Mouse (Mus musculus) kidney, embryonic 15.5 days (tissue): ENCODE measurements around the gene Soga1. TPM values are rescaled to one million over a fixed set of nuclear protein-coding genes. Genes with fewer than 3 reads are reported as not detected.

Experiments used
- ATAC-seq: fragments of 200-750 bp; cut with Nextera tagmentation; replicated peaks from 2 replicates; pipeline ENCODE4 v1.8.0; 2017; ENCODE audit warnings: moderate TSS enrichment; ENCODE audit not compliant: low FRiP score
- H3K27ac ChIP-seq: fragments of 300-500 bp; sonication (generic); 2 replicates; pipeline ENCODE4 v1.5.1; 2015; ENCODE audit warnings: mild to moderate bottlenecking, inconsistent platforms
- H3K27me3 ChIP-seq: fragments of 300-500 bp; sonication (generic); 2 replicates; pipeline ENCODE4 v1.6.1; 2015; ENCODE audit warnings: inconsistent platforms
- H3K36me3 ChIP-seq: fragments of 300-500 bp; sonication (generic); 2 replicates; pipeline ENCODE4 v1.6.1; 2015; ENCODE audit warnings: inconsistent platforms
- H3K4me1 ChIP-seq: fragments of 300-500 bp; sonication (generic); 2 replicates; pipeline ENCODE4 v1.6.1; 2015; ENCODE audit warnings: inconsistent platforms
- H3K4me2 ChIP-seq: fragments of 300-500 bp; sonication (generic); 2 replicates; pipeline ENCODE4 v1.6.1; 2015; ENCODE audit warnings: moderate library complexity, mild to moderate bottlenecking, inconsistent platforms
- H3K4me3 ChIP-seq: fragments of 300-500 bp; sonication (generic); replicated peaks from 2 replicates; pipeline ENCODE4 v1.5.1; 2015; ENCODE audit warnings: mild to moderate bottlenecking, inconsistent platforms
- H3K9ac ChIP-seq: fragments of 300-500 bp; sonication (generic); 2 replicates; pipeline ENCODE4 v1.6.1; 2015; ENCODE audit warnings: mild to moderate bottlenecking, inconsistent platforms
- H3K9me3 ChIP-seq: fragments of 300-500 bp; sonication (generic); replicated peaks from 2 replicates; pipeline ENCODE4 v1.6.1; 2016; ENCODE audit warnings: inconsistent platforms
- WGBS: fragments of 180-500 bp; shearing (Covaris S2); methylation state at CpG from one replicate; pipeline ENCODE4 v1.1.7; 2015; ENCODE audit warnings: mixed read lengths; 5-methylcytosine and 5-hydroxymethylcytosine counted together
- polyA plus RNA-seq: library from polyadenylated mRNA; unstranded; fragments of >200 nt; fragmentation: Nextera tagmentation; extraction: Ambion mirVana; gene quantifications from 2 replicates; pipeline ENCODE4 v1.2.1, GENCODE M21; 2015

Gene Soga1
- polyA plus RNA-seq, 1 experiment from 2014 or later, result 4.2 TPM

DNA sequence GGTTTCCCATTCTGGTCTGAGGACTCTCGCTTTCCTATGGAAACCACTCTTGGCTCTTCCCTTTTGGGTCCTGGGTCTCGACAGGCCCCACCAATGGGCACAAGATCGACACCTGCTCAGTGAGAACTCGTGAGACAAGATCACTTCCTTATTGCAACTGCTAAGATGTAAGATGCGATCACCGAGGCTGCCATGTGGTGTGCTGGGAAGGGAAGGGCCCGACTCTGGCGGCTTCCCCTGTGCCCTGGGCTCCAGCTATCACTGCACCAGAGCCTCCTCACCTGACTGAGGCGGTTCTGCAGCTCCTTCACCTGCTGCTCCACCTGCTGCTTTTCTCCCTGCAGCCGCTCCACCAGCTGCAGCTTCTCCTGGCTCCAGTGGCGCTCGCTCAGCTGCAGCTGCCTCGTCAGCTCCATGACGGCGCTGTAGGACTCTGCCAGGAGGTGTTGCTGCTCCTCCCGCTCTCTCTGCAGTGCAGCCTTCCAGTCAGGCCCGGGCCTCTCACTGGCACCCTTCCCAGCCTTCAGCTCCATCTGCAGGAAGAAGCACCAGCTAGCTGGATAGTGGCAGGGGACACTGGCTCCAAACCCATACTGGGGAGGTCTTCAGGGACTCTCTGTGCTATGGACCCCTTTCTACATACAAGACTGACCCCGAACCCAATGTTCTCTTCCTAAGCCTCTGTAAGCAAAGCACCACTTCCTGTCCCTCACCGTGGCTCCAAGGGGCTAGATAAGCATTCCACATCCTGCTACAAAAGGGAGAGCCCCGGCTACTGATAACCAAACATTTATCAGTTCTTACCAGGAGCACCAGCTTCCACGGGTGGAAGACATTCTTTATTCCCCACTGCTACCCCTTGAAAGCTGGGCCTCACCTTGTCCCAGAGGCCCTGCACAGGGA is 51.7 kb downstream of the Soga1 start:
- 89% methylated on average over 21 of the region's 21 CpGs for WGBS
- H3K9me3 ChIP-seq, result peaks cover 10% of the 10 kb centered on the region; the same call in 1 of the 2 replicates
- no peak overlapping the region for H3K9ac ChIP-seq
- no peak overlapping the region for H3K27ac ChIP-seq
- H3K27me3 ChIP-seq, result no peaks in the 10 kb centered on the region
- H3K36me3 ChIP-seq, result peaks cover 97% of the 10 kb centered on the region
- no peak overlapping the region for H3K4me3 ChIP-seq
- no peak overlapping the region for H3K4me2 ChIP-seq
- no peaks in the 10 kb centered on the region for H3K4me1 ChIP-seq
- 0 out of 2 replicates have a peak, but pooled peaks have one; percentile 41 for ATAC-seq

- 94% methylated on average over 16 of the region's 16 CpGs for WGBS
- no peak overlapping the region for H3K9ac ChIP-seq
- no peak overlapping the region for H3K27ac ChIP-seq
- no peak overlapping the region for H3K4me2 ChIP-seq
- no peaks in the 10 kb centered on the region for H3K27me3 ChIP-seq
- H3K9me3 ChIP-seq, result peaks cover 7% of the 10 kb centered on the region; the same call in 1 of the 2 replicates
- no peak overlapping the region for H3K4me3 ChIP-seq
- no peak for ATAC-seq
- peaks cover 100% of the 10 kb centered on the region for H3K36me3 ChIP-seq
- no peaks in the 10 kb centered on the region for H3K4me1 ChIP-seq
Observed at GRCm38 (mm10) chr2:157021156-157021555, 57.9 kb downstream of the Soga1 start.

GRCm38 (mm10) chr2:157019228-157019627 is 59.8 kb downstream of the Soga1 start:
- Histone ChIP-seq H3K27me3 (no peaks in the 10 kb centered on the region), H3K36me3 (peaks cover 100% of the 10 kb centered on the region), H3K9ac (no peak overlapping the region), H3K4me2 (no peak overlapping the region), H3K4me3 (no peak overlapping the region), H3K27ac (no peak overlapping the region), H3K9me3 (no peaks in the 10 kb centered on the region), H3K4me1 (no peaks in the 10 kb centered on the region)
- ATAC-seq, result no peak
- WGBS, result 95% methylated on average over 4 of the region's 4 CpGs

GRCm38 (mm10) chr2:157016529-157017270 is 62.4 kb downstream of the Soga1 start:
- ATAC-seq, result no peak
- Histone ChIP-seq H3K9me3 (no peaks in the 10 kb centered on the region), H3K4me2 (no peak overlapping the region), H3K36me3 (peaks cover 87% of the 10 kb centered on the region), H3K4me1 (0 out of 2 replicates have a peak, but pooled peaks cover 2% of the 10 kb centered on the region), H3K9ac (no peak overlapping the region), H3K27ac (no peak overlapping the region), H3K4me3 (no peak overlapping the region), H3K27me3 (no peaks in the 10 kb centered on the region)
- 83% methylated on average over 18 of the region's 18 CpGs for WGBS

DNA sequence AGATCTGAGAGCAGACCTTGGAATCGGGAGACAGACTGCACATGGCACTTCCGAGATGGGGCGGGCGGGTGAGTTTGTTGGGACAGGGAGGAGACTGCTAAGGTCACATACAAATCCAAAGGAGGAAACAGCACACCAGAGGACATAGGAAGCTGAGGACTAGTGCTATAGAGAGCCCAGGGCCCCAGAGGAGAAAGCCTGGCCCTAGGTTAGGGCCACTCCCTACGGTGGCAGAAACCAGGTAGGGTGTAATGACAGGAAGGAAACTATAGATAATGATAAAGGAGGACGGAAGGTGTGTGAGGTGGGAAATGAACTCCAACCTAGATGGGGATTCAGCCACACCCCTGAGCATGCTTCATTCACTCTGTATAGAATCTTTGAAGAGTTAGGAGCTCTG is 66.7 kb downstream of the Soga1 start:
- Histone ChIP-seq H3K36me3 (peaks cover 43% of the 10 kb centered on the region), H3K4me2 (no peak overlapping the region), H3K9ac (no peak overlapping the region), H3K4me1 (peaks cover 20% of the 10 kb centered on the region), H3K4me3 (no peak overlapping the region), H3K27me3 (no peaks in the 10 kb centered on the region), H3K27ac (no peak overlapping the region), H3K9me3 (no peaks in the 10 kb centered on the region)
- no peak for ATAC-seq
- 89% methylated on average over 6 of the region's 6 CpGs for WGBS

DNA sequence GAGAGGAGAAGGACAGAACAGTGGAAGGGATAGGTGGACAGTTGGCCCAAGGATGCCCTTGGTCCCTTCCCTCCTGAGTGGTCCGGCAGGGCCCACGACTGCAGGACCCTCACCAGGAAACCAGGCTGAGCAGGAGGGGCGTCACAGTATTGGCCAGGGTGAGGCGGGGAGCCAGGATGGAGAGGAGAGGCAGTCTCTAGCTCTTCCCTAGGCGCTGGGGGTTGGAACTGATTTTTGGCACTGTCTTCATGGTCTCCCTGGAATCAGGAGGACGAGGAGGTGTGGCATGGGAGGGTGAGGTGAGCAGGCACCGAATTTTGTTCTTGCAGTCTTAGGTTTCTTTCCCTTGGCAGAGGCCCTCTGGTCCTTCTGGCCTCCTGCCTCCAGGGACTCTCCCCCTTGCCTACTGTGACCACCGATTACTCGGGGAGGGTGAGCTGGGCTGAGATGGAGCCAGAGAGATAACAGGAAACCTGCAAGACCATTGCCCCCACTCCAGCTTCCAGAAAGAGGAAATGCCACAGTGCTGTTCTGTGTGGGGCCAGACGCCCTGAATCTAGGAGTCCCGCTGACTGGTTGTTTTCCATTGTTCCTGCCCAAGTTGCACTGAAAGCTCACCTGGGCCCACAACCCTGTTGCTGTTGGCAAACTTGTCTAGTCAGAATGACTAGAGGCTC is 68.3 kb downstream of the Soga1 start:
- H3K4me1 ChIP-seq, result peaks cover 28% of the 10 kb centered on the region
- WGBS, result 39% methylated on average over 11 of the region's 11 CpGs
- H3K4me3 ChIP-seq, result no peak overlapping the region
- no peak overlapping the region for H3K4me2 ChIP-seq
- H3K9me3 ChIP-seq, result no peaks in the 10 kb centered on the region
- 0 out of 2 replicates have a peak overlapping the region, but pooled peaks have one; percentile 0 for H3K27ac ChIP-seq
- peaks cover 27% of the 10 kb centered on the region for H3K36me3 ChIP-seq
- H3K27me3 ChIP-seq, result no peaks in the 10 kb centered on the region
- no peak overlapping the region for H3K9ac ChIP-seq
- ATAC-seq, result no peak

DNA sequence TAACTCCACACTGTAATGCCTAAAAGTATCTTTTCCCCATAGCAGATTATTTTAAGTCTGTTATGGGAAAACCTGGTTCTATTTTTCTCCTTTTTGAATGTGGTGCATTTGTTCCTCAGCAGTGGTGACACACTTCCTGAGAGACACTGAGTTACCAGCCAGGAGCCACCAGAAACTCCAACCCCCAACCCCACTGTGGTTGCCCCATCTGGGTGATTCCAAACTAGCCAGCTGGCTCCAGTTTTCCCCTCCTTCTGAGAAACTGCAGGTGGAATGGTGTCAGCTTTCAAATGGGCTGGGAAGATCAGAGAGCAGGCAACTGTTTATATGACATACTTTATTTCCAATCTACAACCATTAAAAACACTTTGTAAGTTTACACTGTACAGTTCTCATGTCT is 68.9 kb downstream of the Soga1 start:
- 0 out of 2 replicates have a peak overlapping the region, but pooled peaks have one; percentile 0 for H3K27ac ChIP-seq
- peaks cover 22% of the 10 kb centered on the region for H3K36me3 ChIP-seq
- no peak overlapping the region for H3K4me2 ChIP-seq
- no peak for ATAC-seq
- no peaks in the 10 kb centered on the region for H3K9me3 ChIP-seq
- H3K4me1 ChIP-seq, result peaks cover 31% of the 10 kb centered on the region
- H3K27me3 ChIP-seq, result no peaks in the 10 kb centered on the region
- H3K4me3 ChIP-seq, result no peak overlapping the region
- no peak overlapping the region for H3K9ac ChIP-seq

DNA sequence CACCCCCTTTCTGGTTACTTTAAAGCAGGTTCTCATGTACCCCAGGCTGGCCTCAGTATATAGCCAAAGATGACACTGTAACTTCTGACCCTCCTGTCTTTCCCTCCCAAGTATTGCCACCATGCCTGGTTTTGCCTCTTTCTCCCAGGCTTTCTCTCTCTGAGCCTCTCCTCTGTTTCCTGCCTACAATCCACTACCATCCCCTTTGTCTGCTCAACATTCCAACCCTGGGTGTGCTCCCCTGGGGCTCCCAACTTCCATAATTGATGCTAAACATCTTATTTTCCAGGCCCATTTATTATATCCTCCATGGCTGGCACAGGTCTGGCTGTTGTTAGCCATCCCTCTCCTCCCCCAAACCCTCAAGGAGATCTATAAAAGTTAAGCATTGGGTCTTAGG is 70.5 kb downstream of the Soga1 start:
- Histone ChIP-seq H3K4me2 (no peak overlapping the region), H3K27me3 (no peaks in the 10 kb centered on the region), H3K4me1 (peaks cover 31% of the 10 kb centered on the region), H3K9me3 (no peaks in the 10 kb centered on the region), H3K36me3 (peaks cover 22% of the 10 kb centered on the region), H3K4me3 (no peak overlapping the region), H3K9ac (no peak overlapping the region), H3K27ac (no peak overlapping the region)
- ATAC-seq, result no peak

DNA sequence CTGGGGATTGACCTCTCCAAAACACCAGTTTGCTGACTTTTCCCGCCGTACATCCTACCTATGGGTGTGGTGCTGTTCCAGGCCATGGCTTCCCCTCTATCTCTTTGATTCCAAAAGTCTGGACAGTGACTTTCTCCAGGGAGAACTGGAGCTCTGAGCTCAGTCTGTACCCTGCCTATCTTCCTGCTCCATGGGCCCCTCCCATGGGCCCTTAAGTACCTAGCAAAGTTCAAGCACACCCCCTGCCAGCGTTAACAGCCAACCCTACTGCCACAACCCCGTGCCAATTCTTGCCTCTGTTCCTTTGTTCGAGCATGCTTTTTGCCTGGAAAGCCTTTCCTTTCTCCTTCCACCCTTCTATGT is 71.8 kb downstream of the Soga1 start:
- WGBS, result 29% methylated on average over 5 of the region's 5 CpGs
- H3K9me3 ChIP-seq, result no peaks in the 10 kb centered on the region
- peak; percentile 34; the same call in 1 of the 2 replicates for ATAC-seq

GRCm38 (mm10) chr2:157006511-157007233 is 72.4 kb downstream of the Soga1 start, which contains the start of gene Dsn1:
Gene Dsn1, minus strand, starts transcription at chr2:157007154.
- Histone ChIP-seq H3K4me3 (peak within 1 kb of the TSS; percentile 88), H3K4me2 (peak within 1 kb of the TSS; percentile 91), H3K27me3 (no peaks in the 10 kb centered on the region), H3K9ac (peak within 1 kb of the TSS; percentile 85), H3K36me3 (peaks cover 26% of the 10 kb centered on the region), H3K4me1 (peaks cover 29% of the 10 kb centered on the region), H3K27ac (peak within 1 kb of the TSS; percentile 66), H3K9me3 (no peaks in the 10 kb centered on the region)
- WGBS, result under 1% methylated on average over 56 of the region's 56 CpGs
- ATAC-seq, result peak; percentile 88

More for the DNA sequence above, 71.8 kb downstream of the Soga1 start:
- Histone ChIP-seq H3K9ac (peak overlapping the region; percentile 85), H3K4me1 (peaks cover 31% of the 10 kb centered on the region), H3K4me2 (peak overlapping the region; percentile 91), H3K4me3 (peak overlapping the region; percentile 88), H3K27ac (peak overlapping the region; percentile 66), H3K27me3 (no peaks in the 10 kb centered on the region), H3K36me3 (peaks cover 24% of the 10 kb centered on the region)

GRCm38 (mm10) chr2:157002321-157002720 is 76.7 kb downstream of the Soga1 start:
- Histone ChIP-seq H3K4me3 (no peak overlapping the region), H3K4me1 (peaks cover 10% of the 10 kb centered on the region), H3K36me3 (peaks cover 66% of the 10 kb centered on the region), H3K27ac (no peak overlapping the region), H3K4me2 (no peak overlapping the region), H3K9ac (no peak overlapping the region), H3K9me3 (no peaks in the 10 kb centered on the region), H3K27me3 (no peaks in the 10 kb centered on the region)
- WGBS, result 87% methylated on average over 4 of the region's 4 CpGs
- ATAC-seq, result no peak
